Mouse (Mus musculus) limb, embryonic 11.5 days (tissue): ENCODE measurements around the gene Dysf. TPM values are rescaled to one million over a fixed set of nuclear protein-coding genes. Genes with fewer than 3 reads are reported as not detected.
A peak's percentile ranks its signal among the peaks of the same experiment; 100 is the strongest.

Source experiments
- ATAC-seq: fragments of 200-750 bp; cut with Nextera tagmentation; 2 replicates; pipeline ENCODE4 v1.8.0; 2017; ENCODE audit warnings: low read depth; ENCODE audit not compliant: insufficient number of reproducible peaks, low FRiP score, low TSS enrichment
- DNase-seq: peaks from one replicate; pipeline ENCODE4 v3.0.0-alpha.2; 2015; ENCODE audit warnings: low spot score
- H3K27ac ChIP-seq: fragments of 300-500 bp; sonication (generic); replicated peaks from 2 replicates; pipeline ENCODE4 v1.5.1; 2014; ENCODE audit warnings: low read depth, mild to moderate bottlenecking, low read length
- H3K27me3 ChIP-seq: fragments of 300-500 bp; sonication (generic); 2 replicates; pipeline ENCODE4 v1.6.1; 2014; ENCODE audit warnings: mild to moderate bottlenecking, low read length, mixed read lengths; ENCODE audit not compliant: control insufficient read depth, insufficient read depth
- H3K36me3 ChIP-seq: fragments of 300-500 bp; sonication (generic); 2 replicates; pipeline ENCODE4 v1.6.1; 2014; ENCODE audit warnings: mild to moderate bottlenecking, low read length, moderate library complexity, mixed read lengths; ENCODE audit not compliant: control insufficient read depth, insufficient read depth
- H3K4me1 ChIP-seq: fragments of 300-500 bp; sonication (generic); 2 replicates; pipeline ENCODE4 v1.6.1; 2014; ENCODE audit warnings: low read length, mixed read lengths; ENCODE audit not compliant: control insufficient read depth, insufficient read depth
- H3K4me2 ChIP-seq: fragments of 300-500 bp; sonication (generic); 2 replicates; pipeline ENCODE4 v1.6.1; 2014; ENCODE audit warnings: low read depth, mild to moderate bottlenecking, moderate library complexity; ENCODE audit not compliant: severe bottlenecking
- H3K4me3 ChIP-seq: fragments of 300-500 bp; sonication (generic); 2 replicates; pipeline ENCODE4 v1.5.1; 2014; ENCODE audit warnings: low read depth, low read length
- H3K9ac ChIP-seq: fragments of 300-500 bp; sonication (generic); 2 replicates; pipeline ENCODE4 v1.6.1; 2014; ENCODE audit warnings: mild to moderate bottlenecking, low read length
- H3K9me3 ChIP-seq: fragments of 300-500 bp; sonication (generic); 2 replicates; pipeline ENCODE4 v1.6.1; 2016; ENCODE audit warnings: low read length; ENCODE audit not compliant: control insufficient read depth
- WGBS: fragments of 180-500 bp; shearing (Covaris S2); extraction: QIAGEN DNeasy Blood & Tissue Kit; methylation state at CpG from one replicate; pipeline ENCODE4 v1.1.7; 2014; 5-methylcytosine and 5-hydroxymethylcytosine counted together
- polyA plus RNA-seq: library from polyadenylated mRNA; unstranded; fragments of >200 nt; fragmentation: Nextera tagmentation; extraction: Ambion mirVana; gene quantifications from 2 replicates; pipeline ENCODE4 v1.2.1, GENCODE M21; 2014

The Dysf gene
- polyA plus RNA-seq, 1 experiment from 2014 or later: 16.7 TPM

DNA sequence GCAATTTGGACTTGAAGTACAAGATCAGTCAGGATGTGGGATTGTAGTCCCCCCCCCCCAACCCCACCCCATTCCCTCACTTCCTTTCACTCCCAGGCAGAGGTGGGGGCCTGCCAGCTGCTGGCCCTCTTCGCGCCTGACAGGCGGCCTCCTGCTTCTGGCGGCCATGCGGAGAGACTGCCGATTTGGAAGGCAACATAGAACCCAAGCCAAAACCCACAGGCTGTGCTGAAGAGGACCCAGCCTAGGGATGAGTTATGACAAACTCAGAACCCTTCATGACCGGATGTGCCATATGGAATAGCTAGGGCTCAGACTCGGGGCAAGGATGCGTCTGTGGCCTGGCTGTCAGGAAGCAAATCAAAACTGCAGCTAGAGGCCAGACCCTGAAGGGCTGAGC is 134.1 kb downstream of the Dysf start:
- no peaks in the 10 kb centered on the region for H3K27me3 ChIP-seq
- WGBS: 84% methylated on average over 9 of the region's 9 CpGs
- ATAC-seq: no peak

DNA sequence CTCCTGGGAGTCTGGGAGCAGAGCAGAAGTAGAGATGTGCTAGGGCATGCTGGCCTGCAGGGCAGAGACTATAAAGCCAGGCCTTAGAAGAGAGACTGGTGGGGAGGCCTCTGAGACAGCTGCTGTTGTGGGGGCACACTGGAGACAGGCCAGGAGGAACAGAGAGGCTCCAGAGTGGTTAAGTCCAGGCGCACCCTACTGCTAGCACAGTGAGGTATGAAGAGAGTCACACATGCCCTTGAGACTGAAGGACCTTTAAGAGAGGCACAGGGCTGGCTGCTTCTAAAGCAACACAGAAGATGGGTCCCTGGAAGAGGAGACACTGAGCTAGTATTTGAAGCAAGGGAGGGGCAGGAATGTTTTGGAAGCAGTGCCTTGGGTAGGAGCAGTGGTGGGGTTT is 134.9 kb downstream of the Dysf start:
- H3K36me3 ChIP-seq: no peaks in the 10 kb centered on the region
- H3K4me1 ChIP-seq: peaks cover 21% of the 10 kb centered on the region
- no peak overlapping the region for H3K4me3 ChIP-seq
- H3K27ac ChIP-seq: peak overlapping the region; percentile 77
- no peak overlapping the region for H3K9ac ChIP-seq
- no peaks in the 10 kb centered on the region for H3K27me3 ChIP-seq
- no peaks in the 10 kb centered on the region for H3K9me3 ChIP-seq
- no peak for DNase-seq
- no peak overlapping the region for H3K4me2 ChIP-seq
- ATAC-seq: no peak
- WGBS: 61% methylated on average over 1 of the region's 1 CpGs

More for the DNA sequence above, 134.1 kb downstream of the Dysf start:
- H3K9ac ChIP-seq: no peak overlapping the region; the same call in 1 of the 2 replicates
- H3K27ac ChIP-seq: no peak overlapping the region
- H3K4me3 ChIP-seq: no peak overlapping the region
- no peaks in the 10 kb centered on the region for H3K36me3 ChIP-seq
- DNase-seq: no peak
- no peaks in the 10 kb centered on the region for H3K9me3 ChIP-seq
- H3K4me2 ChIP-seq: no peak overlapping the region
- H3K4me1 ChIP-seq: peaks cover 21% of the 10 kb centered on the region

DNA sequence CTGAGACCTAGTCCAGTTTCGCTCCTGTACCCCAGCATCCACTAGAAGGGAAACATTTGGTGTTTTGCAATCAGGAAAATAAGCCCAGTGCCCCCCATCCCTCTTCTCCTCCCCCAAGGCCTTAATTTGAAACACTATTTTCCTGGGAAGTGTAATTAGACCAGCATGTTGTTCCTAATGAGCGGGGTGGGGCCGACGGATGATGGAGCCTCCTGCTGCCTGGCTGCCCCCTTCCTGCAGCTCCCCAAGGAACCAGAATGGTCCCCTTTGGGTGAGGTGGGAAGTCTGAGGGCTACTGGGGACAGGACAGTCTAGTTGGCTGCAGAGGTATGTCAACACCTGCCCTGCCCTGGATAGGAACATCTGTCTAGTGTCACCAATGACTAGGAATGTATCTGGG is 136.0 kb downstream of the Dysf start:
- no peak overlapping the region for H3K9ac ChIP-seq
- ATAC-seq (no peak), DNase-seq (peak; percentile 51)
- H3K27me3 ChIP-seq: no peaks in the 10 kb centered on the region
- no peak overlapping the region for H3K4me2 ChIP-seq
- H3K4me3 ChIP-seq: no peak overlapping the region
- no peaks in the 10 kb centered on the region for H3K36me3 ChIP-seq
- H3K4me1 ChIP-seq: peaks cover 25% of the 10 kb centered on the region
- peak overlapping the region; percentile 77 for H3K27ac ChIP-seq
- H3K9me3 ChIP-seq: no peaks in the 10 kb centered on the region
- 25% methylated on average over 4 of the region's 4 CpGs for WGBS

DNA sequence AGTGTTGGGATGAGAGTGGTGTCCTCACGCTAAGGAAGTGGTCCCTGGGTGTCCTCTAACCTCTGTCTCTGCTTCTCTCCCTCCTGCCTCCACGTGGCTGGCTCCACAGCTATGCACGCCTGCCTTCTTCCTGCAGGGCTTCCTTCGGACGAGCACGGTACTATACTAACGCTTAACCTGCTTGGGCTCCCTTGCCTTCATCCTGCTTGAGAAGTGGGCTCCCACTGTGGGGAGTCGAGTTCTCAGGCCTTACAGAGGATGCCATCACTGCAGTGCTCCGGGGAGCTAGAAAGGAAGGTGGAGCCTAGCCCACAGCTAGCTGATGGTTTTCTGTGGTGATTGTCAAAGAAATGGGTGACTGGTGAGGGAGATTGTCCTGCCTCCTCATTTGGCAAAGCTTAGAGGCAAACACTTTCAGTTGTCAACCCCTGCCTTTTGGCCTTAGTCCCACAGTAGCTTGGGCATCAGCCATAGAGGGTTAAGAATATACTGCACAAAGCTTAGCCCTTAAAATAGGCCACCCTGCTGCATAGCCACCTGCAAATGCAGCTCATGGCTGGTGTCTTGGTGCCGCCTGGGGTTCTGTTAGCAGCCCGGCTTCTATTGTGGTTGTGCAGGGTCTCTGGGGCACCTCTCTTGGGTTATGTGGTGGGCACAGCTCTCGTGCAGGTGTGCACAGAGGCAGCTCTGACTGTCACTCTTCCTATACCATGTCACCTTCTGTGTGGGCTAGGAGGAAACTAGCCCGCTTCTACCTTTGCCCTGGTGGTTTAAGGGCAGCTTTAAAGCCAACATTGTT is 139.0 kb downstream of the Dysf start:
- H3K9ac ChIP-seq: no peak overlapping the region
- no peak overlapping the region for H3K4me2 ChIP-seq
- peak overlapping the region; percentile 21; the same call in 1 of the 2 replicates for H3K27ac ChIP-seq
- no peaks in the 10 kb centered on the region for H3K27me3 ChIP-seq
- ATAC-seq (no peak), DNase-seq (no peak)
- 80% methylated on average over 13 of the region's 13 CpGs for WGBS
- H3K9me3 ChIP-seq: no peaks in the 10 kb centered on the region
- no peaks in the 10 kb centered on the region for H3K36me3 ChIP-seq
- no peak overlapping the region for H3K4me3 ChIP-seq
- H3K4me1 ChIP-seq: peaks cover 32% of the 10 kb centered on the region

DNA sequence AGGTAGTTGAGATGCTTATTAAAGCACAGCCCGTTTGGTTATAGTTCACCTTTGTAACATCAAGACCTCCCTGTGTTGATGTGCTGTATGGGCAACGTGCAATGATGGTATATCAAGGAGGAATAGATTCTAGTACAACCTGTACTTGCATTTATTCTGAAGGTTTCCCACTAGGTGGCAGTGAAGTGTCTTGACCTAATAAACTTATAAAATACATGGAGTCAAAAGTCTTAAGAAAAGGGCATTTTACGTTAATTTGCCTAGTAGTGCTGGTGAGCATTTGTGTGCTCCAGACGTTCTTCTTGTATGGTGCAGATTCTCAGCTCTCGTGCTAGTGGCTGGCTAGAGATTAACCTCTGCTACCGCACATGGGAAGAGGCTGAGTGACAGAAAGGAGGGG is 140.1 kb downstream of the Dysf start:
- Histone ChIP-seq H3K27ac (no peak overlapping the region; the same call in 1 of the 2 replicates), H3K4me1 (peaks cover 23% of the 10 kb centered on the region), H3K36me3 (no peaks in the 10 kb centered on the region), H3K4me2 (no peak overlapping the region), H3K9me3 (no peaks in the 10 kb centered on the region), H3K4me3 (no peak overlapping the region), H3K9ac (no peak overlapping the region), H3K27me3 (no peaks in the 10 kb centered on the region)
- no peak for ATAC-seq
- no peak for DNase-seq
- 49% methylated on average over 6 of the region's 6 CpGs for WGBS

DNA sequence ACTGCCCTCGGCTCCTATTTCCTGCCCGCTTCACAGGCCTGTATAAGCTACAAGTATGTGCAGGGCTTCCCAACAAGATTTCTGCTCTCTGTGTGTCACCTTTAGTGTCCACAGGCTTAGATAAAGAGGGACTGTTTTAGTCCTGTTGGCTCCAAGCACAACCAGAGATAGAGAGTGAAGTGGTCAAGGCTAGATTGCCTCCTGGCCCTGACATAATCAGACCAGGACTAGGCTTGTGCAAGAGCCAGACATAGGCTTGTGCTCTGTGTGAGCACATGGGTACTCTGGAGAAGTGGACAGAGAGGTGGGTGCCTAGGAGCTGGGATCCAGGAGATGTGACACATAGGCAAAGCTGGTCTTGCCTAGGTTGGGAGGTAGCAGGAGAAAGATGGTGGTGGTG is 146.1 kb downstream of the Dysf start:
- WGBS: 88% methylated on average over 2 of the region's 2 CpGs
- Histone ChIP-seq H3K4me3 (no peak overlapping the region), H3K36me3 (no peaks in the 10 kb centered on the region), H3K4me2 (no peak overlapping the region), H3K9ac (no peak overlapping the region), H3K9me3 (no peaks in the 10 kb centered on the region), H3K27me3 (no peaks in the 10 kb centered on the region), H3K4me1 (peaks cover 16% of the 10 kb centered on the region; the same call in 1 of the 2 replicates), H3K27ac (no peak overlapping the region)
- DNase-seq: no peak
- ATAC-seq: no peak

DNA sequence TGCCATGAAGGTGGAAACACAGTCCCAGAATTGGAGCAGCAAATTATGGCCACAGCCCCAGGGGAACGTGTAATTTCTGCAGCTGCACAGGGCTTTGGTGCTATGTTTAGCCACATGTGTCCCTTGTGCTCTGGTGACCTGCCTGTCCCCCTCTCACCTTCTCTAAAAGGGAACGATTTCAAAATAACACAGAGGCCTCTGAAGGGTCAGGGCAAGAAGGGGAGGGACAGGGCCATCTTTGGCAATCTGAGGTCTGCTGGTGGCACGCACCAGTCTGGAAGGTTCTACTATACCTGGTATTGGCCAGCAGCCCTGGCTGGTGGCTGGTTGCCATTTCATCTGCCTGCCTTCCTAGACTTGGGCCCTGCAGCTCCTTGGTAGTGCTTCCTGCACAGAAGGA is 147.4 kb downstream of the Dysf start:
- no peaks in the 10 kb centered on the region for H3K27me3 ChIP-seq
- no peaks in the 10 kb centered on the region for H3K9me3 ChIP-seq
- ATAC-seq: no peak
- H3K4me1 ChIP-seq: peaks cover 16% of the 10 kb centered on the region; the same call in 1 of the 2 replicates
- no peak for DNase-seq
- H3K4me2 ChIP-seq: no peak overlapping the region
- H3K9ac ChIP-seq: no peak overlapping the region
- H3K27ac ChIP-seq: no peak overlapping the region; the same call in 1 of the 2 replicates
- WGBS: 53% methylated on average over 3 of the region's 3 CpGs
- H3K36me3 ChIP-seq: no peaks in the 10 kb centered on the region
- no peak overlapping the region for H3K4me3 ChIP-seq

DNA sequence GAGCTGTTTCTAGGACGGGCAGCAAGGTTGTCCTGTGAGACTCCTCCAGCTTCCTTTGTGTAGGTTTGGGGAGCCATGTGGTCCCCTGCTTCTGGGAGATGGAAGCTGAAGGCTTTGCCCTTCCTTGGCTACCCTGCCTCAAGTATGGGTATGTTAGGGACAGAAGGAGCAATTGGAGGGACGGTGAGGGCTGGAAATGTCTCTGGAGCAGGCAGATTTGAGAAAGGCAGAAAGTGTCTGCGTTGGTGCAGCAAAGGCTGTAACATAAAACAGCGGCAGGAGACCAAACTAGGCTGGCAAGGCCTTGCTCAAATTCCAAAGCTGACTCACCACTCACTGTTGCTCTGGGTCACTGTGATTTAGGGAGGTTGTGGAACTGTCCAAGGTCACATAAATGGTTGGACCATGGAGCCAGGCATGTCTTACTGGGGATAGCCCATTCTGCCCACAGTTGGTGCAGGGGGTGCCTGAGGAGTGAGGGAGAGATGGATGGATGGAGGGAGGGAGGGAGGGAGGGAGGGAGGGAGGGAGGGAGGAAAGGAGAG is 148.2 kb downstream of the Dysf start:
- no peak overlapping the region for H3K9ac ChIP-seq
- no peak overlapping the region for H3K4me2 ChIP-seq
- H3K9me3 ChIP-seq: no peaks in the 10 kb centered on the region
- no peaks in the 10 kb centered on the region for H3K36me3 ChIP-seq
- H3K4me3 ChIP-seq: no peak overlapping the region
- 77% methylated on average over 4 of the region's 4 CpGs for WGBS
- no peak overlapping the region for H3K27ac ChIP-seq
- no peak for ATAC-seq
- no peaks in the 10 kb centered on the region for H3K27me3 ChIP-seq
- H3K4me1 ChIP-seq: peaks cover 12% of the 10 kb centered on the region; the same call in 1 of the 2 replicates
- no peak for DNase-seq
